Mouse (Mus musculus) liver, postnatal 0 days (tissue): ENCODE data around the gene Lck.

Experiments
- CTCF ChIP-seq: sonication (generic); IDR thresholded peaks from 2 replicates; pipeline ENCODE4 v1.5.1; 2016; ENCODE audit warnings: antibody characterized with exemption, low read depth
- EP300 ChIP-seq: IDR thresholded peaks from 2 replicates; pipeline ENCODE4 v1.6.1; 2016; ENCODE audit warnings: antibody characterized with exemption, low read depth, mild to moderate bottlenecking

GRCm38 (mm10) chr4:129618031-129618430, 44.6 kb upstream of the Lck start:
- no peak for TF ChIP-seq EP300
- no peak for TF ChIP-seq CTCF
